Mouse (Mus musculus) MEL (cell line): Measurements from ENCODE around the gene Serpinf1.

ENCODE experiments used
- POLR2A ChIP-seq, 2 experiments: IDR thresholded peaks; 2 replicates each; pipeline ENCODE4 v1.6.1; 2011 to 2012; ENCODE audit warnings: low read length in 2 of 2, mild to moderate bottlenecking in 2 of 2, control low read depth in 1 of 2, improper control_type of control experiment in 1 of 2, low read depth in 1 of 2, moderate library complexity in 1 of 2; ENCODE audit not compliant: control insufficient read depth in 1 of 2, insufficient read depth in 1 of 2, poor library complexity in 1 of 2
- RCOR1 ChIP-seq: IDR thresholded peaks from 2 replicates; pipeline ENCODE4 v1.6.1; 2012; ENCODE audit warnings: low read depth, mild to moderate bottlenecking, inconsistent platforms, low read length, improper control_type of control experiment
- TBP ChIP-seq: IDR thresholded peaks from 2 replicates; pipeline ENCODE4 v1.8.0; 2011; ENCODE audit warnings: low read depth, low read length, improper control_type of control experiment
- USF1 ChIP-seq: IDR thresholded peaks from 2 replicates; pipeline ENCODE4 v1.6.1; 2014; ENCODE audit warnings: low read depth, mild to moderate bottlenecking, inconsistent platforms, low read length, improper control_type of control experiment, moderate library complexity

DNA sequence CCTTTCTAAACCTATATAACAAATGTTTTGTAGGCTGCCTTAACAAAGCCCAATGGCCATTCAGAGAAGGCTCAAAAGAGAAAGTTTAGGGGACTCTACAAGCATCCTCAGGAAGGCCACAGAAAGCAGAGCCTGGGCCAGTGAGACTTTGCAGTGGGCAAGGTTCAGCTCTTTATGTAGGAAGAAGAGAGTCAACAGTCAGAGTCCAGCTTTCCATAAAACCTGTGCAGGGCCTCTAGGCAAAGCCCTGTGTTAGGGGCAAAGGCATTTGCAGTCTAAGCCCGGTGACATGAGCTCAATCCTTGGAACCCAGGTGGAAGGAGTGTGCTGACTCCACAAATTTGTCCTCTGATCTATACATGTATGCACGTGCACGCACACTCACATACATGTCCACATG is 2.0 kb upstream of the Serpinf1 start:
- TF ChIP-seq RCOR1: no peak
- TF ChIP-seq POLR2A (IDR thresholded peaks at IDR 0.05; ENCODE audit: control insufficient read depth in 1 of 2, insufficient read depth in 1 of 2, low read depth in 1 of 2, low read length in 2 of 2, poor library complexity in 1 of 2): no peak
- TF ChIP-seq USF1: no peak
- no peak for TF ChIP-seq TBP
